Mouse (Mus musculus): ENCODE results near the gene Ttc23l. TPM values are rescaled to one million over a fixed set of nuclear protein-coding genes. Genes with fewer than 3 reads are reported as not detected.

Gene Ttc23l
- polyA plus RNA-seq (2012; rRNA removed), result not detected in 2 replicates

DNA sequence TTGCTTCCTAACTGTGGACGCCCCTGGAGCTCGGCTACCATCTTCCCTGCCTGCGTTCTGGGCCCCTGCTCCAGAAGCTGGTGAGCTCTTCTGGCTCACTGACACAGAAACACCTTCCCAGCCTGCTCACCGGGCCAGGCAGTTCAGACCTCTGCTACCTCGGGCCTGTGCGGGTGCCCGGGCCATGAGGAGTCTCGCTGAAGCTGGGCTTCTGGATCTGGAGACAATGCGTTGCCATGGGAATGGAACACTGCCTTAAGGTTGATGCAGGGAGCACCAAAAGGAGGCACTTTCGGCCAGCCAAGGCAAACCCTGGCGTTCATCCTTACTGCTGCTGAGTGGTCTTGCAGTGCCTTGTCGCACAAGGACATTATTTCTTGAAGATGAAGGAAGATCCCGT, at the start of gene Ttc23l:
Gene Ttc23l, minus strand, starts transcription at position 204 of the 400 bp plus-strand sequence.
- DNase-seq, result no peak
- Histone ChIP-seq H3K27me3 (ENCODE audit: control insufficient read depth, insufficient read depth, low read length) (no peaks in the 10 kb centered on the region), H3K4me1 (replicated peaks; ENCODE audit: control insufficient read depth, insufficient read depth, low read length) (no peaks in the 10 kb centered on the region), H3K4me3 (ENCODE audit: control insufficient read depth, insufficient read depth, low read length) (no peak within 1 kb of the TSS), H3K27ac (ENCODE audit: control insufficient read depth, insufficient read depth, low read length) (no peak within 1 kb of the TSS), H3K36me3 (ENCODE audit: control insufficient read depth, insufficient read depth, low read length) (no peaks in the 10 kb centered on the region)
- WGBS, result 93% methylated on average over 13 of the region's 13 CpGs
- TF ChIP-seq CTCF (IDR thresholded peaks at IDR 0.05; ENCODE audit: borderline replicate concordance, control insufficient read depth, extremely low read depth, insufficient read depth, low read length, poor library complexity) (no peak), POLR2A (IDR thresholded peaks at IDR 0.05; ENCODE audit: control insufficient read depth, extremely low read depth, insufficient read depth, low read length, poor library complexity) (no peak)

DNA sequence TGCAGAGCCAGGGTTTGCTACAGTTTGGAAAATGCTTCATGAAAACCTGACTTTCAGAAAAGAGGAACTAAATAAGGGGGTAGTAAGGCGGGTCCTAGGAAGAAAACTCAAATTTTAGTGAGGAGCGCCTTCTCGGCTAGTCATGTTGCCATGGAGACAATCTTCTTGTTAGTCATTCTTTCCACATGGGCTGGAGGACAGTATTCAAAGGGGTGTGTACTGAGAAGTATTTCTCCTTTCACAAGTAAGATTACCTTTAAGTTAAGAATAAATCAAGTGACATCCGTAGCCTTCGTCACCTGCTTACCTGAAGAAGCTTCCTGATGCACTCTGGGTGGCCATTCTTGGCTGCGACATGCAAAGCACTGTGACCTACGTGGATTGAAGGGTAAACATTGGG, 40.9 kb upstream of the Ttc23l start:
- WGBS, result 34% methylated on average over 7 of the region's 7 CpGs
- H3K27me3 ChIP-seq (ENCODE audit: control insufficient read depth, insufficient read depth, low read length), result no peaks in the 10 kb centered on the region
- no peak for TF ChIP-seq CTCF (IDR thresholded peaks at IDR 0.05; ENCODE audit: borderline replicate concordance, control insufficient read depth, extremely low read depth, insufficient read depth, low read length, poor library complexity)
- TF ChIP-seq POLR2A (IDR thresholded peaks at IDR 0.05; ENCODE audit: control insufficient read depth, extremely low read depth, insufficient read depth, low read length, poor library complexity), result no peak
- no peak for DNase-seq
- no peak overlapping the region for H3K4me3 ChIP-seq (ENCODE audit: control insufficient read depth, insufficient read depth, low read length)
- H3K36me3 ChIP-seq (ENCODE audit: control insufficient read depth, insufficient read depth, low read length), result no peaks in the 10 kb centered on the region
- no peak overlapping the region for H3K27ac ChIP-seq (ENCODE audit: control insufficient read depth, insufficient read depth, low read length)
- H3K4me1 ChIP-seq (replicated peaks; ENCODE audit: control insufficient read depth, insufficient read depth, low read length), result no peaks in the 10 kb centered on the region

DNA sequence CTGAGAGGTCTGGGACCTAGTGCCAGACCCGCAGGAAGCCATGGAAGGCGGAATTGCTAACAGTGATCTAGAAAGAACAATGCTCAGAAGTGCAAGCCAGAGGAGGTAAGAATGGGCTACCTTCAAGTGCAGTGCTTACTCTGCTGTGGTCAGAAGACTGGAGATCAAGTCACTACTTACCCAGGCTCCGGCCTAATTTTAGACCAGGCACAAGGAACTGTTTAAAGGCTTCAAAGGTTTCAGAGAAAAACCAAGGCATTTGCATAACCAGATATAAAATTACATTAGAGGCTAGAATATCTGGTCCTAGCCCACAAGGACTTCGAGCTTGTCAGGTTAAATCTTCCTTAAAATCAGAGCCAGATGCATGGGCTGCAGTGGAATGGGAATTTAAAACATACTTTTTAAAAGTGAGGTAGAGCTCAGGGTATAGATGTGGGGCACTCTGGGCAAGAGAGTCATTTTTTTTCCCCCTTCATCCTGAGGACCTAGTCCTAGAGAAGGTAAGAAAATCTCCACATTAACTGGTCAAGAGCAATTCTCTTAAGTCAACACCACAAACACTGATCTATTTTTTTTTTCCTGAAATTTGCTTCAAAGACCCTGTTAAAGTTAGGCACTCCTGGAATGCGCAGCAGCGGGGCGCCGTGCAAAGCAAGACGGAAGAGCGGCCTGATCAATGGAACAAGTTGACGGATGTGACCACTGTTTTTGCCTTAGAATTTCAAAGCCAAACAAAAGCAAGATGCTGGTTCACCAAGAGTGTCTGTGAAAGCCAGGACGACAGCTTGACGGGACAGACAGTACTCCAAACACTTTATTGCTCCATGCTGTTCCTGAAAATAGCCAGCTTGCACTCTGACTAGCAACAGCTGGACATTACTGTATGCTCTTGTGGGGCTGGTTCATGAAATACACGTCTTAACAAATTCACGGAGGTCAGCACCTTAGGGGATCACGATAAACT, 40.1 kb upstream of the Ttc23l start:
- no peak for DNase-seq
- Histone ChIP-seq H3K27me3 (ENCODE audit: control insufficient read depth, insufficient read depth, low read length) (no peaks in the 10 kb centered on the region), H3K27ac (ENCODE audit: control insufficient read depth, insufficient read depth, low read length) (no peak overlapping the region), H3K4me3 (ENCODE audit: control insufficient read depth, insufficient read depth, low read length) (no peak overlapping the region), H3K36me3 (ENCODE audit: control insufficient read depth, insufficient read depth, low read length) (no peaks in the 10 kb centered on the region), H3K4me1 (replicated peaks; ENCODE audit: control insufficient read depth, insufficient read depth, low read length) (no peaks in the 10 kb centered on the region)
- 69% methylated on average over 16 of the region's 16 CpGs for whole genome bisulfite sequencing
- TF ChIP-seq POLR2A (IDR thresholded peaks at IDR 0.05; ENCODE audit: control insufficient read depth, extremely low read depth, insufficient read depth, low read length, poor library complexity), result no peak
- TF ChIP-seq CTCF (IDR thresholded peaks at IDR 0.05; ENCODE audit: borderline replicate concordance, control insufficient read depth, extremely low read depth, insufficient read depth, low read length, poor library complexity), result no peak

DNA sequence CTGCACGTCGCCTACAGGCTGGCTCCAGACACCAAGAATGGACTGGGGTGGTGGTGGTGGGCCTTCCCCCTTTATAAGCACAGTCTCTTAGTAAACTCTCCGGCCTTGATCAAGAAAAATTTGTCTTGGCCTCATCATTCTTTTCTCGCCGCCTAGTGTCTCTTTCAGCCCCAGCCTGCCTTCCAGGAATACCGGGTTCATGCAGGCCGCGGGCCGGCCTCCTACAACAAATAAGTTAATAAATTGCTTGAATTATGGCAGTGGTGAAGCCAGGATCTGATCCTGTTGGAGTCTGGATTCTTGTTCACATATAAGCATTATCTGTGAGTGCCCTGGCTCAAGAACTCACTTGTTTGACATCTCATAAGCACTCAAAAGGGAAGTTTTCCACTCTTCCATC, 38.4 kb upstream of the Ttc23l start:
- H3K27ac ChIP-seq (ENCODE audit: control insufficient read depth, insufficient read depth, low read length), result no peak overlapping the region
- H3K4me1 ChIP-seq (replicated peaks; ENCODE audit: control insufficient read depth, insufficient read depth, low read length), result no peaks in the 10 kb centered on the region
- H3K27me3 ChIP-seq (ENCODE audit: control insufficient read depth, insufficient read depth, low read length), result no peaks in the 10 kb centered on the region
- H3K36me3 ChIP-seq (ENCODE audit: control insufficient read depth, insufficient read depth, low read length), result no peaks in the 10 kb centered on the region
- H3K4me3 ChIP-seq (ENCODE audit: control insufficient read depth, insufficient read depth, low read length), result no peak overlapping the region
- 97% methylated on average over 9 of the region's 9 CpGs for WGBS
- no peak for DNase-seq
- TF ChIP-seq CTCF (IDR thresholded peaks at IDR 0.05; ENCODE audit: borderline replicate concordance, control insufficient read depth, extremely low read depth, insufficient read depth, low read length, poor library complexity), result no peak
- no peak for TF ChIP-seq POLR2A (IDR thresholded peaks at IDR 0.05; ENCODE audit: control insufficient read depth, extremely low read depth, insufficient read depth, low read length, poor library complexity)

GRCm38 (mm10) chr15:10595408-10595807, 36.9 kb upstream of the Ttc23l start:
- H3K36me3 ChIP-seq (ENCODE audit: control insufficient read depth, insufficient read depth, low read length), result no peaks in the 10 kb centered on the region
- no peaks in the 10 kb centered on the region for H3K27me3 ChIP-seq (ENCODE audit: control insufficient read depth, insufficient read depth, low read length)
- no peaks in the 10 kb centered on the region for H3K4me1 ChIP-seq (replicated peaks; ENCODE audit: control insufficient read depth, insufficient read depth, low read length)
- H3K27ac ChIP-seq (ENCODE audit: control insufficient read depth, insufficient read depth, low read length), result no peak overlapping the region
- DNase-seq, result no peak
- WGBS, result 94% methylated on average over 6 of the region's 6 CpGs
- H3K4me3 ChIP-seq (ENCODE audit: control insufficient read depth, insufficient read depth, low read length), result no peak overlapping the region
- TF ChIP-seq POLR2A (IDR thresholded peaks at IDR 0.05; ENCODE audit: control insufficient read depth, extremely low read depth, insufficient read depth, low read length, poor library complexity) (no peak), CTCF (IDR thresholded peaks at IDR 0.05; ENCODE audit: borderline replicate concordance, control insufficient read depth, extremely low read depth, insufficient read depth, low read length, poor library complexity) (no peak)

DNA sequence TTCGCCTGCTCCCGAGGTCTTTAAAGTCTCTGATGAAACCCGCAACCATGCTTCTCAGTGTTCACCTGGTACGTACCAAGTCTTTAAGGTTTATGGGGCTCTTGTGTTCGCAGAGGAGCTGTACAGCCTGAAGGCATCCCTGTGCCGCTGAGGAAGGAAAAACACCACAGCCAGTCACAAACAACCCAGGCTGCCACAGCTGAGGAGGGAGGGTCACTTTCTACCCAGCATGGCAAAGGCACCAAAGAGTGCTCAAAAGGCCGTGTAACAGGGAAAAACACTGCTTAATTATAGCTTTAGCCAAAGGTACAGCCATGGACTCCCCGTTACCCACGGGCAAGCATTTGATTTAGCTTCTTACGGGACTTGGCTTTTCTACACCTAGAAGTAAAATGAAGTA, 36.4 kb upstream of the Ttc23l start:
- WGBS, result 96% methylated on average over 10 of the region's 10 CpGs
- Histone ChIP-seq H3K27ac (ENCODE audit: control insufficient read depth, insufficient read depth, low read length) (no peak overlapping the region), H3K36me3 (ENCODE audit: control insufficient read depth, insufficient read depth, low read length) (no peaks in the 10 kb centered on the region), H3K4me3 (ENCODE audit: control insufficient read depth, insufficient read depth, low read length) (no peak overlapping the region), H3K4me1 (replicated peaks; ENCODE audit: control insufficient read depth, insufficient read depth, low read length) (no peaks in the 10 kb centered on the region), H3K27me3 (ENCODE audit: control insufficient read depth, insufficient read depth, low read length) (no peaks in the 10 kb centered on the region)
- TF ChIP-seq CTCF (IDR thresholded peaks at IDR 0.05; ENCODE audit: borderline replicate concordance, control insufficient read depth, extremely low read depth, insufficient read depth, low read length, poor library complexity) (no peak), POLR2A (IDR thresholded peaks at IDR 0.05; ENCODE audit: control insufficient read depth, extremely low read depth, insufficient read depth, low read length, poor library complexity) (no peak)
- DNase-seq, result no peak
